Mouse (Mus musculus) embryonic facial prominence, embryonic 14.5 days (tissue): ENCODE measurements around the gene Men1. TPM values are rescaled to one million over a fixed set of nuclear protein-coding genes. Genes with fewer than 3 reads are reported as not detected.

Experiments
- ATAC-seq: fragments of 200-750 bp; cut with Nextera tagmentation; 2 replicates; pipeline ENCODE4 v1.8.0; 2017; ENCODE audit warnings: low read depth, moderate number of reproducible peaks, moderate TSS enrichment
- DNase-seq: peaks from one replicate; pipeline ENCODE4 v3.0.0-alpha.2; 2015; ENCODE audit warnings: low spot score
- H3K27ac ChIP-seq: fragments of 300-500 bp; sonication (generic); replicated peaks from 2 replicates; pipeline ENCODE4 v1.5.1; 2014; ENCODE audit warnings: low read depth, mild to moderate bottlenecking, low read length, moderate library complexity
- H3K27me3 ChIP-seq: fragments of 300-500 bp; sonication (generic); replicated peaks from 2 replicates; pipeline ENCODE4 v1.6.1; 2014; ENCODE audit warnings: low read length; ENCODE audit not compliant: control insufficient read depth, insufficient read depth
- H3K36me3 ChIP-seq: fragments of 300-500 bp; sonication (generic); 2 replicates; pipeline ENCODE4 v1.6.1; 2014; ENCODE audit warnings: low read length, mixed read lengths; ENCODE audit not compliant: control insufficient read depth, insufficient read depth
- H3K4me1 ChIP-seq: fragments of 300-500 bp; sonication (generic); 2 replicates; pipeline ENCODE4 v1.6.1; 2014; ENCODE audit warnings: antibody characterized with exemption, low read length; ENCODE audit not compliant: control insufficient read depth, insufficient read depth
- H3K4me2 ChIP-seq: fragments of 300-500 bp; sonication (generic); 2 replicates; pipeline ENCODE4 v1.6.1; 2014; ENCODE audit warnings: low read depth, mild to moderate bottlenecking, low read length, moderate library complexity, mixed read lengths
- H3K4me3 ChIP-seq: fragments of 300-500 bp; sonication (generic); 2 replicates; pipeline ENCODE4 v1.5.1; 2014; ENCODE audit warnings: low read depth, mild to moderate bottlenecking, low read length
- H3K9ac ChIP-seq: fragments of 300-500 bp; sonication (generic); 2 replicates; pipeline ENCODE4 v1.6.1; 2014; ENCODE audit warnings: low read depth, mild to moderate bottlenecking, low read length, moderate library complexity, mixed read lengths
- H3K9me3 ChIP-seq: fragments of 300-500 bp; sonication (generic); 2 replicates; pipeline ENCODE4 v1.6.1; 2016; ENCODE audit warnings: low read length; ENCODE audit not compliant: control insufficient read depth
- WGBS: fragments of 180-500 bp; shearing (Covaris S2); extraction: QIAGEN DNeasy Blood & Tissue Kit; methylation state at CpG from one replicate; pipeline ENCODE4 v1.1.7; 2014; 5-methylcytosine and 5-hydroxymethylcytosine counted together
- polyA plus RNA-seq: library from polyadenylated mRNA; unstranded; fragments of >200 nt; fragmentation: Nextera tagmentation; extraction: Ambion mirVana; gene quantifications from 2 replicates; pipeline ENCODE4 v1.2.1, GENCODE M21; 2014

Gene Men1
- polyA plus RNA-seq, 1 experiment from 2014 or later = 54.2 TPM

DNA sequence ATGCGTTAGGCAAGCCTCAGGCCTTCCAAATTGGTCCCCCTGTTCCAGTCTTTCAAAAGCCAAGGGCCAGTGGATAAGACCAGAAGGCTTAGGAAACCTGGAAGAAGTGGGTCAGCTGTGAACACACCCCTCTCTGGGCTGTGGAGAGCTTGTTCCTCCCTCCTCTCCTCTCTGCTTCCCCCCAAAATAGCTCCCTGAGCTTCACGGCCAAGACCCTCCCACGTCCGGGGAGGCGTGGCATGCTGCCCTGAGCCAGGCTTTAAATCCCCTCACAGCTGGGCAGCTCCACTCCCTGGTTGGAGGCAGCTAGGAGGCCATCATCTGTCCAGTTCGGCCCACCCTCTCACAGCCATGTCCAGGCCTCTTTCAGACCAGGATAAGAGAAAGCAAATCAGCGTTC lies 49.3 kb downstream of the Men1 start, which contains the start of gene Pygm:
TSS of gene Pygm (plus strand) at position 272 of the 400 bp plus-strand sequence.
- DNase-seq (peak; percentile 72), ATAC-seq (peak; percentile 62)
- Histone ChIP-seq H3K36me3 (0 out of 2 replicates have a peak, but pooled peaks cover 2% of the 10 kb centered on the region), H3K27me3 (no peaks in the 10 kb centered on the region), H3K27ac (peak within 1 kb of the TSS; percentile 21; the same call in 1 of the 2 replicates), H3K4me1 (peaks cover 8% of the 10 kb centered on the region; the same call in 1 of the 2 replicates), H3K4me2 (peak within 1 kb of the TSS; percentile 15), H3K4me3 (no peak within 1 kb of the TSS), H3K9me3 (no peaks in the 10 kb centered on the region), H3K9ac (no peak within 1 kb of the TSS)
- 19% methylated on average over 7 of the region's 7 CpGs for WGBS

DNA sequence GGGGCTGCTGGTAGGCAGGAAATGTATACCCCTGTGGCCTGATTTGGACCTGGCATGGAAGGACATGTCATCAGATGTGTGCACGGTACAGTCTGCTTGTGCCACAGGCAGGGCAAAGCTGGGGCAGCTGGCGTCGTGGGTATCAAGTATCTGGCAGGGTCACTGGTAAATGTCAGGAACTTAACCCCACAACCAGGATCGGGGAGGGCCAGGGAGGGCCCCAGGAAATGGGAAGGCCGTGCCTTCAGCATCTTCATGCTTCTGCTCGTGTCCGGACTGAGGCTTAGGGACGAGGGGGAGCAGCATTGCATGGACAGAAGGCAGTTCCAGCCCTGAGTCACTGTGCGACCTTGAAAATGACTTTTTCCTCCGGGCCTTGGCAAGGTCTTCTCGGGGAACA lies 50.2 kb downstream of the Men1 start:
- H3K9me3 ChIP-seq = no peaks in the 10 kb centered on the region
- WGBS = 65% methylated on average over 11 of the region's 11 CpGs

GRCm38 (mm10) chr19:6385419-6385818 lies 50.6 kb downstream of the Men1 start:
- Histone ChIP-seq H3K9ac (no peak overlapping the region), H3K27ac (no peak overlapping the region), H3K9me3 (no peaks in the 10 kb centered on the region), H3K27me3 (no peaks in the 10 kb centered on the region; the same call in 1 of the 2 replicates), H3K36me3 (no peaks in the 10 kb centered on the region), H3K4me3 (no peak overlapping the region), H3K4me1 (peaks cover 18% of the 10 kb centered on the region), H3K4me2 (no peak overlapping the region)
- 66% methylated on average over 5 of the region's 5 CpGs for WGBS
- ATAC-seq (no peak), DNase-seq (no peak)

More for the DNA sequence above, 50.2 kb downstream of the Men1 start:
- no peak overlapping the region for H3K4me3 ChIP-seq
- H3K4me2 ChIP-seq = peak overlapping the region; percentile 15
- no peak overlapping the region for H3K9ac ChIP-seq
- no peaks in the 10 kb centered on the region; the same call in 1 of the 2 replicates for H3K27me3 ChIP-seq
- ATAC-seq = no peak
- no peak overlapping the region for H3K27ac ChIP-seq
- H3K36me3 ChIP-seq = no peaks in the 10 kb centered on the region
- H3K4me1 ChIP-seq = peaks cover 16% of the 10 kb centered on the region
- no peak for DNase-seq

- Histone ChIP-seq H3K27ac (no peak overlapping the region), H3K4me3 (no peak overlapping the region), H3K9me3 (no peaks in the 10 kb centered on the region), H3K9ac (no peak overlapping the region), H3K4me1 (peaks cover 18% of the 10 kb centered on the region), H3K27me3 (no peaks in the 10 kb centered on the region; the same call in 1 of the 2 replicates), H3K4me2 (no peak overlapping the region), H3K36me3 (no peaks in the 10 kb centered on the region)
- DNase-seq = no peak
- WGBS = 80% methylated on average over 7 of the region's 7 CpGs
- no peak for ATAC-seq
Measured at GRCm38 (mm10) chr19:6385821-6386220, 51.0 kb downstream of the Men1 start.

DNA sequence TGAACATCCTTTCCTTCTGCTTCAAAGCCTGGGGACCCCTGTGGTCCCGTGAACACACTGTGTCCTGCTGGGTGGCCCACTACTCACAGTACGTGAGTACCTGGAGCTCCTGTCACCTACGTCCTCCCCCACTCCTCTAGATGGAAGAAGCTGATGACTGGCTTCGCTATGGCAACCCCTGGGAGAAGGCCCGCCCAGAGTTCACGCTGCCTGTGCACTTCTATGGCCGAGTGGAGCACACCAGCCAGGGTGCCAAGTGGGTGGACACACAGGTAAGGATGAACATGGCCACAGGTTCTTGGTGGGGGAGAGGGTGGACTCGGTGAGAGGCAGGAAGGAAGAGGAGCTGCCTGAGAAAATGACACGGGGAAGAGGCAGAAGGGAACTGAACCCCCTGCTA lies 51.5 kb downstream of the Men1 start:
- no peak overlapping the region for H3K4me2 ChIP-seq
- H3K4me1 ChIP-seq = peaks cover 18% of the 10 kb centered on the region
- H3K27ac ChIP-seq = no peak overlapping the region
- WGBS = 61% methylated on average over 9 of the region's 9 CpGs
- no peak for DNase-seq
- no peaks in the 10 kb centered on the region for H3K36me3 ChIP-seq
- H3K9me3 ChIP-seq = no peaks in the 10 kb centered on the region
- ATAC-seq = no peak
- no peak overlapping the region for H3K9ac ChIP-seq
- H3K4me3 ChIP-seq = no peak overlapping the region
- H3K27me3 ChIP-seq = no peaks in the 10 kb centered on the region; the same call in 1 of the 2 replicates

DNA sequence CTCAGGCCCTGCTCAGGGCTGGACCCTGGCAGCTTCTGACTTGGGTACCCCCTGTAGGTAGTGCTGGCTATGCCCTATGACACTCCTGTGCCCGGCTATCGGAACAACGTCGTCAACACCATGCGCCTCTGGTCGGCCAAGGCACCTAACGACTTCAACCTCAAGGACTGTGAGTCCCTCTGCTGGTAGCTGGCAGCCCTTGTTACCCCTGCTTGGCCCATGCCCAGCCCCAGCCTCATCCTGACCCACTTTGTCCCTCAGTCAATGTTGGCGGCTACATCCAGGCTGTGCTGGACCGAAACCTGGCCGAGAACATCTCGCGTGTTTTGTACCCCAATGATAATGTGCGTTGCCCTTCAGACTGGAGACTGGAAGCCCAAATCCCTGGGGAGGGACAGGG lies 53.2 kb downstream of the Men1 start:
- Histone ChIP-seq H3K4me1 (peaks cover 18% of the 10 kb centered on the region), H3K4me2 (no peak overlapping the region), H3K9me3 (no peaks in the 10 kb centered on the region), H3K4me3 (no peak overlapping the region), H3K27ac (no peak overlapping the region), H3K9ac (no peak overlapping the region), H3K27me3 (no peaks in the 10 kb centered on the region; the same call in 1 of the 2 replicates), H3K36me3 (no peaks in the 10 kb centered on the region)
- 91% methylated on average over 13 of the region's 13 CpGs for WGBS
- ATAC-seq = no peak
- DNase-seq = no peak

GRCm38 (mm10) chr19:6389803-6390202 lies 55.0 kb downstream of the Men1 start:
- Histone ChIP-seq H3K4me1 (peaks cover 11% of the 10 kb centered on the region; the same call in 1 of the 2 replicates), H3K27ac (no peak overlapping the region), H3K36me3 (no peaks in the 10 kb centered on the region), H3K9ac (no peak overlapping the region), H3K4me3 (peak overlapping the region; percentile 31), H3K4me2 (peak overlapping the region; percentile 50), H3K27me3 (no peaks in the 10 kb centered on the region; the same call in 1 of the 2 replicates), H3K9me3 (no peaks in the 10 kb centered on the region)
- WGBS = 5% methylated on average over 11 of the region's 16 CpGs
- no peak for ATAC-seq
- no peak for DNase-seq

DNA sequence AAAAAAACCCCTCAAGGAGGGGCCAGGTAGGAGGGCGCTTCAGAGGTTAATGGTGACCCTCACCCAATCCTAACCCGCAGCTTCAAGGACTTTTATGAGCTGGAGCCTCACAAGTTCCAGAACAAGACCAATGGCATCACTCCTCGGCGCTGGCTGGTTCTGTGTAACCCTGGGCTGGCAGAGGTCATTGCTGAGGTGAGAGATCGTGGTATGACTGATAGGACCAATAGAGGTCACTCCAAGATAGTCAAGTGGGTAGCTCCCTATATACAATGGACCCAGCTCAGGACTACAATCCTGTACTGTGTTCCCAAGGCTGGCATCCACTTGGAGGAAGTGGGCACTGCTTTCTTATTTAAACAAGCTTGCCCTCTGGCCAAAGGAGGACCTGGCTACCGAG lies 55.5 kb downstream of the Men1 start:
- Histone ChIP-seq H3K4me1 (peaks cover 11% of the 10 kb centered on the region; the same call in 1 of the 2 replicates), H3K27ac (no peak overlapping the region), H3K36me3 (no peaks in the 10 kb centered on the region), H3K9me3 (no peaks in the 10 kb centered on the region), H3K27me3 (no peaks in the 10 kb centered on the region; the same call in 1 of the 2 replicates), H3K4me2 (no peak overlapping the region), H3K9ac (no peak overlapping the region), H3K4me3 (no peak overlapping the region)
- no peak for DNase-seq
- 59% methylated on average over 6 of the region's 6 CpGs for WGBS
- no peak for ATAC-seq
